Mouse (Mus musculus): ENCODE data around the gene Metrnl. TPM values are rescaled to one million over a fixed set of nuclear protein-coding genes. Genes with fewer than 3 reads are reported as not detected.

Metrnl gene
- polyA plus RNA-seq, 1 experiment from 2014 or later = 35.4 TPM

- Histone ChIP-seq H3K27ac (no peak overlapping the region), H3K36me3 (ENCODE audit: insufficient read depth, low read length) (peaks cover 11% of the 10 kb centered on the region; the same call in 1 of the 2 replicates), H3K4me1 (replicated peaks; ENCODE audit: insufficient read depth, low read length) (0 out of 2 replicates have a peak, but pooled peaks cover 3% of the 10 kb centered on the region), H3K9ac (ENCODE audit: low read depth, low read length) (no peak overlapping the region), H3K4me3 (replicated peaks; ENCODE audit: low read depth, low read length) (no peak overlapping the region), H3K9me3 (replicated peaks; ENCODE audit: low read length) (no peaks in the 10 kb centered on the region), H3K4me2 (ENCODE audit: low read length) (no peak overlapping the region), H3K27me3 (ENCODE audit: insufficient read depth, low read length) (no peaks in the 10 kb centered on the region)
- ATAC-seq (replicated peaks; ENCODE audit: low FRiP score, low read depth) (no peak), DNase-seq (ENCODE audit: low spot score) (no peak)
- 71% methylated on average over 2 of the region's 2 CpGs for WGBS
- TF ChIP-seq CTCF (IDR thresholded peaks at IDR 0.05; ENCODE audit: low read depth) = no peak
Observed at GRCm38 (mm10) chr11:121714745-121715485, 13.6 kb downstream of the Metrnl start.

- no peak overlapping the region for H3K4me3 ChIP-seq (replicated peaks; ENCODE audit: low read depth, low read length)
- ATAC-seq (replicated peaks; ENCODE audit: low FRiP score, low read depth) (no peak), DNase-seq (ENCODE audit: low spot score) (no peak)
- no peaks in the 10 kb centered on the region for H3K9me3 ChIP-seq (replicated peaks; ENCODE audit: low read length)
- H3K4me2 ChIP-seq (ENCODE audit: low read length) = no peak overlapping the region
- no peak overlapping the region for H3K9ac ChIP-seq (ENCODE audit: low read depth, low read length)
- H3K27me3 ChIP-seq (ENCODE audit: insufficient read depth, low read length) = no peaks in the 10 kb centered on the region
- H3K27ac ChIP-seq = no peak overlapping the region
- H3K36me3 ChIP-seq (ENCODE audit: insufficient read depth, low read length) = peaks cover 11% of the 10 kb centered on the region; the same call in 1 of the 2 replicates
- WGBS = 58% methylated on average over 6 of the region's 6 CpGs
- TF ChIP-seq CTCF (IDR thresholded peaks at IDR 0.05; ENCODE audit: low read depth) = no peak
- no peaks in the 10 kb centered on the region for H3K4me1 ChIP-seq (replicated peaks; ENCODE audit: insufficient read depth, low read length)
Observed at GRCm38 (mm10) chr11:121717724-121718123, 16.4 kb downstream of the Metrnl start.

- no peak for TF ChIP-seq CTCF (IDR thresholded peaks at IDR 0.05; ENCODE audit: low read depth)
- Histone ChIP-seq H3K9me3 (replicated peaks; ENCODE audit: low read length) (no peaks in the 10 kb centered on the region), H3K36me3 (ENCODE audit: insufficient read depth, low read length) (peaks cover 3% of the 10 kb centered on the region; the same call in 1 of the 2 replicates), H3K27ac (no peak overlapping the region), H3K9ac (ENCODE audit: low read depth, low read length) (no peak overlapping the region), H3K4me2 (ENCODE audit: low read length) (no peak overlapping the region), H3K4me1 (replicated peaks; ENCODE audit: insufficient read depth, low read length) (no peaks in the 10 kb centered on the region), H3K27me3 (ENCODE audit: insufficient read depth, low read length) (no peaks in the 10 kb centered on the region), H3K4me3 (replicated peaks; ENCODE audit: low read depth, low read length) (no peak overlapping the region)
- 71% methylated on average over 3 of the region's 3 CpGs for WGBS
- ATAC-seq (replicated peaks; ENCODE audit: low FRiP score, low read depth) (no peak), DNase-seq (ENCODE audit: low spot score) (no peak)
Observed at GRCm38 (mm10) chr11:121720752-121721151, 19.4 kb downstream of the Metrnl start.

GRCm38 (mm10) chr11:121722434-121722833 is 21.1 kb downstream of the Metrnl start:
- ATAC-seq (replicated peaks; ENCODE audit: low FRiP score, low read depth) = no peak

DNA sequence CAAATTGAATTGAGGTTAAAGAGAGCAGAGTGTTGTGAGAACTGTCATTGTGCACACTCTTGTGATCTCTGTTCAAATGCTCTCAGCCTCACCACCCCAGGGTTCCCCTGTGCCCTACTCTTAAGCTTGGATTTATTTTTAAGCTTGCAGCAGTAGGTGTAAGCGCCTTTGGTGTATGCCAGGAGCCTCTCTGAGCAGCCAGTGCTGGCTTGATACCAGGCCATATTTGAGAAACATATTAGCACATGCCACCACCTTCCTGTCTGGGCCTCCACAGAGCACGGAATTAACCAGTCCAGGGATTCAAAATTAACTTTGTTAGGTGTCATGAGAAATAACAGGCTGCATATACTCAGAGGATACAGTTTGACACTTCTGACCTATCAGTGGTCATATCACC is 25.3 kb downstream of the Metrnl start:
- Histone ChIP-seq H3K9me3 (replicated peaks; ENCODE audit: low read length) (no peaks in the 10 kb centered on the region), H3K36me3 (ENCODE audit: insufficient read depth, low read length) (no peaks in the 10 kb centered on the region), H3K27ac (no peak overlapping the region), H3K27me3 (ENCODE audit: insufficient read depth, low read length) (no peaks in the 10 kb centered on the region), H3K9ac (ENCODE audit: low read depth, low read length) (no peak overlapping the region), H3K4me1 (replicated peaks; ENCODE audit: insufficient read depth, low read length) (no peaks in the 10 kb centered on the region), H3K4me2 (ENCODE audit: low read length) (no peak overlapping the region), H3K4me3 (replicated peaks; ENCODE audit: low read depth, low read length) (no peak overlapping the region)
- DNase-seq (ENCODE audit: low spot score) = no peak
- TF ChIP-seq CTCF (IDR thresholded peaks at IDR 0.05; ENCODE audit: low read depth) = no peak
- WGBS = 73% methylated on average over 2 of the region's 2 CpGs
- no peak for ATAC-seq (replicated peaks; ENCODE audit: low FRiP score, low read depth)

More at GRCm38 (mm10) chr11:121722434-121722833, 21.1 kb downstream of the Metrnl start:
- no peaks in the 10 kb centered on the region for H3K9me3 ChIP-seq (replicated peaks; ENCODE audit: low read length)
- H3K4me2 ChIP-seq (ENCODE audit: low read length) = no peak overlapping the region
- H3K4me1 ChIP-seq (replicated peaks; ENCODE audit: insufficient read depth, low read length) = no peaks in the 10 kb centered on the region
- TF ChIP-seq CTCF (IDR thresholded peaks at IDR 0.05; ENCODE audit: low read depth) = no peak
- 81% methylated on average over 2 of the region's 2 CpGs for WGBS
- no peaks in the 10 kb centered on the region for H3K27me3 ChIP-seq (ENCODE audit: insufficient read depth, low read length)
- no peak overlapping the region for H3K4me3 ChIP-seq (replicated peaks; ENCODE audit: low read depth, low read length)
- no peak for DNase-seq (ENCODE audit: low spot score)
- no peak overlapping the region for H3K27ac ChIP-seq
- H3K9ac ChIP-seq (ENCODE audit: low read depth, low read length) = no peak overlapping the region
- H3K36me3 ChIP-seq (ENCODE audit: insufficient read depth, low read length) = no peaks in the 10 kb centered on the region

GRCm38 (mm10) chr11:121734184-121734583 is 32.8 kb downstream of the Metrnl start:
- H3K36me3 ChIP-seq (ENCODE audit: insufficient read depth, low read length) = no peaks in the 10 kb centered on the region
- no peak overlapping the region for H3K4me3 ChIP-seq (replicated peaks; ENCODE audit: low read depth, low read length)
- TF ChIP-seq CTCF (IDR thresholded peaks at IDR 0.05; ENCODE audit: low read depth) = no peak
- no peaks in the 10 kb centered on the region for H3K9me3 ChIP-seq (replicated peaks; ENCODE audit: low read length)
- H3K4me1 ChIP-seq (replicated peaks; ENCODE audit: insufficient read depth, low read length) = no peaks in the 10 kb centered on the region
- 76% methylated on average over 1 of the region's 1 CpGs for WGBS
- DNase-seq (ENCODE audit: low spot score) = no peak
- no peak overlapping the region for H3K27ac ChIP-seq
- H3K27me3 ChIP-seq (ENCODE audit: insufficient read depth, low read length) = no peaks in the 10 kb centered on the region
- no peak for ATAC-seq (replicated peaks; ENCODE audit: low FRiP score, low read depth)
- no peak overlapping the region for H3K4me2 ChIP-seq (ENCODE audit: low read length)
- no peak overlapping the region for H3K9ac ChIP-seq (ENCODE audit: low read depth, low read length)

All from kidney, postnatal 0 days (tissue).